In the genomic region with DNA sequence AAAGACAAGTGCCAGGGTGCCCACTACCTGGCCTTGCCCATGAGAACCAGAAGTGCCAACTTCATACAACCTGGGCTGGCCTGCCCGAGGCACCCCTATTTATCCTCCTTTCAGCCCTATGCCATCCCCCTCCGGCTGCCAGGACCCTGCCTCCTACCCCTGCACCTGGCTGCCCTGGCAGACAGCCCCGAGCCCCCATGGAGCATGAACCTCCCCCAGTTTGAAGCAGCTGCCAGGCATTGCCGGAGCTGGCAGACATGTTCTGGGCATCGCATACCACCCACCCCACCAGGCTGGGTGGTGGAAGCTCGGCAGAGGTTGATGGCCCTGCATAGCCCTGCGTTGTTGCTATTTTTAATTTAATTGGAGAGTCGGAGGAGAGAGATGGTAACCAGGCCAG, we compare ENCODE assay signal across 31 mouse cellular contexts.
DNase-seq lines count a peak whose midpoint lies in the region; ATAC-seq and TF ChIP-seq lines count a peak whose summit lies in the region.
"Had no signal": no experiment of that assay in that cellular context is flagged by ENCODE, and none has a peak within 500 bp of the region (broad histone marks: within the 10 kb centered on the region; RNA-seq: fewer than 3 reads in every experiment).

No protein-coding gene starts in this region.

- no peaks in the 10 kb centered on the region for H3K4me1 ChIP-seq in hindbrain, postnatal 0 days (ENCODE audit: insufficient read depth, low read length)
- no peaks in the 10 kb centered on the region for H3K4me1 ChIP-seq in hindbrain, embryonic 11.5 days (replicated peaks; ENCODE audit: control insufficient read depth, insufficient read depth, low read length)
- H3K4me1 ChIP-seq: embryonic facial prominence, embryonic 10.5 days; embryonic facial prominence, embryonic 13.5 days; heart, embryonic 10.5 days; heart, embryonic 13.5 days; hindbrain, embryonic 12.5 days; hindbrain, embryonic 15.5 days; intestine, embryonic 15.5 days had no signal

- H3K9ac ChIP-seq in hindbrain, postnatal 0 days (replicated peaks; ENCODE audit: low read length) = no peak overlapping the region
- no peak overlapping the region for H3K9ac ChIP-seq in hindbrain, embryonic 11.5 days (ENCODE audit: low read depth, low read length)
- H3K9ac ChIP-seq: embryonic facial prominence, embryonic 13.5 days; heart, embryonic 13.5 days; hindbrain, embryonic 12.5 days; hindbrain, embryonic 15.5 days; intestine, embryonic 15.5 days had no signal

- no peaks in the 10 kb centered on the region for H3K36me3 ChIP-seq in hindbrain, postnatal 0 days (ENCODE audit: insufficient read depth, low read length)
- H3K36me3 ChIP-seq in hindbrain, embryonic 11.5 days (ENCODE audit: control insufficient read depth, insufficient read depth, low read length) = no peaks in the 10 kb centered on the region
- H3K36me3 ChIP-seq: embryonic facial prominence, embryonic 10.5 days; embryonic facial prominence, embryonic 13.5 days; G1E; heart, embryonic 10.5 days; heart, embryonic 13.5 days; hindbrain, embryonic 12.5 days; hindbrain, embryonic 15.5 days; intestine, embryonic 15.5 days had no signal

- peak; percentile 68 to 79 for DNase-seq in cerebellum, postnatal 14 days
- no peak for DNase-seq in cerebellum, adult 18-20 months
- DNase-seq in hindbrain, postnatal 0 days (ENCODE audit: low spot score) = peak; percentile 51
- DNase-seq in hindbrain, embryonic 11.5 days (ENCODE audit: low spot score) = no peak
- peak; percentile 88 for DNase-seq in left cerebral cortex, postnatal 4 days
- DNase-seq in left cerebral cortex, adult 2 months (ENCODE audit: extremely low spot score in 1 of 2, low spot score in 2 of 2) = no peak
- peak; percentile 65 for DNase-seq in brain, embryonic 14.5 days (ENCODE audit: low read depth)
- no peak for DNase-seq in thymus, adult 18-20 months
- DNase-seq: adrenal gland, postnatal 10 days; adrenal gland, postnatal 36 days; B cell, adult 2 months; cerebellum, adult 11 months; cerebellum, adult 9-10 months; cerebellum, postnatal 36 days; embryo, embryonic 11 days; gastrocnemius, postnatal 10 days; gastrocnemius, postnatal 36 days; heart, adult 2 months; heart, postnatal 14 days; heart, postnatal 4 days had no signal

- no peak for TF ChIP-seq CTCF in hindbrain, postnatal 0 days (IDR thresholded peaks at IDR 0.05; ENCODE audit: low read depth)
- TF ChIP-seq CTCF in left cerebral cortex, adult 2 months (IDR thresholded peaks at IDR 0.05) = no peak
- no peak for TF ChIP-seq CTCF in brain, embryonic 14.5 days (IDR thresholded peaks at IDR 0.05; ENCODE audit: borderline replicate concordance, extremely low read depth, insufficient read depth, insufficient read length)

- intact Hi-C loops in left cerebral cortex, postnatal 4 days (cut with DNase I) = no loop called here
- intact Hi-C loops in left cerebral cortex, adult 2 months (cut with DNase I) = loop anchor here (2.0 kb wide), 1 partner anchor 17 kb away; no protein-coding TSS in a partner anchor

- 43% methylated on average over 8 of the region's 8 CpGs for WGBS in hindbrain, postnatal 0 days
- WGBS in hindbrain, embryonic 11.5 days = 88% methylated on average over 8 of the region's 8 CpGs

- no peaks in the 10 kb centered on the region for H3K27me3 ChIP-seq in hindbrain, postnatal 0 days (ENCODE audit: insufficient read depth, low read length)
- no peaks in the 10 kb centered on the region for H3K27me3 ChIP-seq in hindbrain, embryonic 11.5 days (ENCODE audit: control insufficient read depth, insufficient read depth, low read length)
- H3K27me3 ChIP-seq: embryonic facial prominence, embryonic 13.5 days; heart, embryonic 13.5 days; hindbrain, embryonic 15.5 days; intestine, embryonic 15.5 days; Patski had no signal

- H3K4me3 ChIP-seq in hindbrain, postnatal 0 days (ENCODE audit: low read length) = no peak overlapping the region
- H3K4me3 ChIP-seq in hindbrain, embryonic 11.5 days (ENCODE audit: low read depth, low read length) = no peak overlapping the region
- no peak overlapping the region for H3K4me3 ChIP-seq in left cerebral cortex, adult 2 months
- H3K4me3 ChIP-seq: embryonic facial prominence, embryonic 10.5 days; embryonic facial prominence, embryonic 13.5 days; erythroblast, embryonic 14.5 days; heart, adult 2 months; heart, embryonic 10.5 days; heart, embryonic 13.5 days; hindbrain, embryonic 12.5 days; hindbrain, embryonic 15.5 days; intestine, embryonic 15.5 days had no signal

- TF ChIP-seq POLR2A in brain, embryonic 14.5 days (IDR thresholded peaks at IDR 0.05; ENCODE audit: borderline replicate concordance, extremely low read depth, insufficient read depth, insufficient read length, poor library complexity, severe bottlenecking) = no peak

- no peak overlapping the region for H3K27ac ChIP-seq in hindbrain, postnatal 0 days
- H3K27ac ChIP-seq in hindbrain, embryonic 11.5 days (ENCODE audit: low read depth, low read length) = no peak overlapping the region
- H3K27ac ChIP-seq in left cerebral cortex, adult 2 months = no peak overlapping the region
- H3K27ac ChIP-seq: embryonic facial prominence, embryonic 10.5 days; embryonic facial prominence, embryonic 13.5 days; heart, adult 2 months; heart, embryonic 10.5 days; heart, embryonic 13.5 days; hindbrain, embryonic 12.5 days; hindbrain, embryonic 15.5 days; intestine, embryonic 15.5 days had no signal

- H3K9me3 ChIP-seq in hindbrain, postnatal 0 days (ENCODE audit: low read length) = no peaks in the 10 kb centered on the region
- no peaks in the 10 kb centered on the region for H3K9me3 ChIP-seq in hindbrain, embryonic 11.5 days (ENCODE audit: control insufficient read depth, low read length)
- H3K9me3 ChIP-seq: embryonic facial prominence, embryonic 10.5 days; embryonic facial prominence, embryonic 13.5 days; heart, embryonic 10.5 days; heart, embryonic 13.5 days; hindbrain, embryonic 12.5 days; hindbrain, embryonic 15.5 days; intestine, embryonic 15.5 days had no signal

- ATAC-seq in hindbrain, postnatal 0 days = no peak
- no peak for ATAC-seq in hindbrain, embryonic 11.5 days (ENCODE audit: low FRiP score)
- ATAC-seq: forebrain, embryonic 14.5 days; intestine, embryonic 15.5 days; Patski had no signal

- H3K4me2 ChIP-seq in hindbrain, postnatal 0 days (ENCODE audit: low read depth, low read length) = no peak overlapping the region
- no peak overlapping the region for H3K4me2 ChIP-seq in hindbrain, embryonic 11.5 days (replicated peaks; ENCODE audit: low read depth, low read length)
- H3K4me2 ChIP-seq: embryonic facial prominence, embryonic 13.5 days; heart, embryonic 13.5 days; hindbrain, embryonic 12.5 days; hindbrain, embryonic 15.5 days; intestine, embryonic 15.5 days had no signal

Comparison
In these comparisons a context has a peak if more than half of its experiments do, and no peak if none do; other contexts are left out.
1. DNase-seq: peak in cerebellum, postnatal 14 days (2 of 2), hindbrain, postnatal 0 days (single experiment), left cerebral cortex, postnatal 4 days (single experiment) and brain, embryonic 14.5 days (single experiment); none in cerebellum, adult 18-20 months (0 of 2), hindbrain, embryonic 11.5 days (single experiment), left cerebral cortex, adult 2 months (0 of 2) and thymus, adult 18-20 months (0 of 2).